Mouse (Mus musculus) gonadal fat pad, adult 2 months (tissue): ENCODE measurements around the gene Stat5b. TPM values are rescaled to one million over a fixed set of nuclear protein-coding genes. Genes with fewer than 3 reads are reported as not detected.

Experiments used
- DNase-seq: peaks from one replicate; pipeline ENCODE4 v3.0.0-alpha.2; 2012; ENCODE audit warnings: low read depth
- polyA plus RNA-seq: library from polyadenylated mRNA; depleted of rRNA; stranded (reverse); fragments of >200 nt; gene quantifications from 2 replicates; pipeline ENCODE4 v1.2.3, GENCODE M21; 2012; rRNA removed

The Stat5b gene
- polyA plus RNA-seq, 1 experiment: 28.7 TPM

DNA sequence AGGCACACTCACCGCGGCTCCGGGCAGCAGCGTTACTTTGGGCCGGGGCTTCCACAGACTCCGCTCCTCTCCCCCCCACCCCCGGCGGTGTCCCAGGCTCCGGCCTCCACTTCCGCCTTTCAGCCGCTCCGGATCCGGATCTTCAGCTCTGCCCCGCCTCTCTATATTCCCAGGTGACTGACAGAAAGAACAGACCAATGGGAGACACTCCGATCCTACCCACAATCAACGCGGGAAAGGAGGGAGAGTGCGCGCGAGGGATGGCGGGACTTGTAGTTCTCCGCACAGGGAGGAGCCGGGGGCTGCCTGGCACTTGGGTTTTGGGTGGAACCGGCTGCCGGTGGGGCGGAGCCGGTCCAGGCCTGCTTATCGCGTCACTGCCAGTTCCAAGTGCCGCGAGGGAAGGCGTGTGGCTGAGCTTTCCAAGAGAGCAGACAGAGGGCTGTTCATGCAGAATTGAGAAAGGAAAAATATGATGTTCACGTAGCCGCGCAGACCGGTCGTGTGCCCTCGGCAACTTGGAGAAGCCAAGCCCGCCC lies 112.4 kb downstream of the Stat5b start, which contains the start of gene Rab5c:
Gene Rab5c, minus strand, starts transcription at position 150 of the 539 bp plus-strand sequence.
- peak; percentile 87 for DNase-seq

DNA sequence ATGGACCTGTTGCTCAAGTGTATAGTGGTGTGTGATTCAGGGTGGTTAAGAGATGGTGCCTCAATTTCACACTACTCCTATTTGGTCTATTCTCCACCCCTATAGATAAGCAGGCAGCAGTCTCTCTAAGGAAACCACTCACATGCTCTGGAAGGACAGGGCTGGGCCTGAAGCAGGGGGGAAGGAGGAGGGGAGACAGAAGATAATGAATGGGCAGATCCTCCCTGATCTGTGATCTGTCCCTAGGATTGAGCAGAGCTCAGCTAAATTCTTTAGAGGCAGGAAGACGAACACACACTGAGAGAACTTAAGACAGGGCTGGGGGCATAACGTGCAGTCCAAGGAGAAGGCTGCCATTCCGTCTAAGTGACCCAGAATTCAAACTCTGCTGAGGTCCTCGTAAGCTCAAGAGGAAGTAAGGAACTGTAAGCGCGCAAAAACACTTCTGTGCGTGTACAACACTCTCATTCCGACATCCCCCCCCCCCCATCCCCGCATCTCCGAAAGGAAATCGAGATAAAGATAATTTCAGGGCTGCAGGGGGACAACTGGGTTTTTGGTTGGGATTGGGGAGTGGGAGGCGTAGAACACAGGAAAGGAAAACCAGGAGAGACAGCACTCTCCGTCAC lies 113.3 kb downstream of the Stat5b start:
- DNase-seq: no peak

DNA sequence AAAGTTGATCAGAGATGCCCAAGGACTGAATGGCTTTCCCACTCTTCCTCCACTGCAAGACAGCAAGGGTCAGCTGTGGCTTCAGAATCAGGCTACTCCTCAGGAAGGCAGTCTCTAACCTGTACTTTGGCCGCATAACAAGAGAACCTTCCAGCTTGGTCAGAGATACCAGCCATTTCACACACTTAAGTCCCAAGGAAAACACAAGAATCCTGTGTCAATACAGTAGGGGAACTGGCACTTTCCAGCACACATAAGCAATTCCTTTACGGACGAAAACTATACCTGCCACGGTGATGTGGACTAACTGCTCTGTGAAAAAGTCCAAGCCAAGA lies 113.8 kb downstream of the Stat5b start:
- no peak for DNase-seq

DNA sequence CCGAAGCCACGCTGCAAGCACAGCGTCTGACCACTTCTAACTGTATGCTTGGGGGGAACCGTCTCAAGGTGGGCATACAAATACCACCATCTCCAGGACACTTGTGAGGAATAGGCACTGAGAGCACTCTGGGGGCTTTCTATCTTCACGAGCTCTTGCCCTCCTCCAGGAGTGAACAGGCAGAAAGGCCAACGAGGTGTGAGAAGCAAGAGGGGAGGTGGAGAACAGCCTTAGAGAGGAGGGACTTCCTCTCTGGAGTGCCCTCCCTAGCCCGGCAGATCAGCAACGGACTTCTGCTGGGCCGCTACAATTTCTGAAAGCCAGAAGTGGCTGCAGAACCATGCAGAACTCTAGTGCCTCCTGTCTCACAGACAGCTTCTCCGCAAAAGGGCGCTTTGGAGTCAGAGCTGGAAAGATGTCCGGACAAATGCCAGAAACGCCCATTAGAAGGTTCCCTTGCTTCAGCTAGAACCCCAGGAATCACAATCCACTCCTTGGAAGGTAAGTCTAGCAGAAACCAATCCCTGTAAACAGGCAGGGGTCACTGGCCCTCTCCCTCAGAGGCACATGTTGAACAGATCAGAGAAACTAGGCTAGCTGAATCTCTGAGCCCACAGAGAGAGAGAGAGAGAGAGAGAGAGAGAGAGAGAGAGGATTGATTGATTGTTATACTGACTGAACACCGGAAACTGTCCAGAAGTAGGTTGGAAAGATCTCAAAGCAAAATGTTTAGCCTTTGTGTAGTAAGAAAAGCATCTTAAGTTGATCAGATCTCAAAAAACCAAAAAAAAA lies 114.4 kb downstream of the Stat5b start:
- DNase-seq: no peak

DNA sequence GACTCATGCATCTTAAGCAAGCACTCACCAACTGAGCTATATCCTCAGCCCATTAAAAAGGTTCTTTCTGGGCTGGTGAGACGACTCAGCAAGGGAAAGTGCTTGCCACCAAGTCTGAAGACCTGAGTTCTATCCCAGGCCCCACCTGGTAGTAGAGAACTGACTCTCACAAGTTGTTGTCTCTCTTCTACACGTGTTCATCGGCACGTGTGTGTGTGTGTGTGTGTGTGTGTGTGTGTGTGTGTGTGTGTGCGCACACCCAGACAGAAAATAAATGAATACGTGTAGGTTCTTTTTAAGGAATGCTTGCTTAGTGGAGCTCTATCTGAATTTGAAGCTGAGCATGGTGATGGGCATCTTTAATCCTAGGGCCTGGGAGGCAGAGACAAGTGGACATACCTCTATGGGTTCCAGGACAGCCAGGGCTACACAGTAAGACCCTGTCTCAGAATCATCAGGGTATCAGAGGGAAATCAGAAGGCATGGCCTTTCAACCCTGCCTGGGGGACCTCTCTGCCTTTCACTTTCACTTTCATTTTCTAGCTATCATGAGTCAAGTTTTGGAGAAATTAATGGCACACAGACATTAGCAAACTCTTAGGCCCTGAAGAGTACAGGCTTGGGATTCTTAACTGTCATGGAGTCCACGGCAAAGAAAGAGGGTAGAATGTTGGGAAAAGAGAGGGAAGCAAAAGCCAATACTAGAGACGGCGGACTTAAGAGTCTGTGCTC lies 115.2 kb downstream of the Stat5b start:
- no peak for DNase-seq

Other genes with a start within 250 kb of the Stat5b start
- 69.6 and 80.6 TPM in 2 replicates for gene Nkiras2, start 231.5 kb downstream of the Stat5b start, polyA plus RNA-seq
- gene Dnajc7, start 230.6 kb downstream of the Stat5b start, polyA plus RNA-seq: 42.1 and 62.0 TPM in 2 replicates
- 0.38 and 0.65 TPM in 2 replicates for gene Zfp385c, start 158.3 kb downstream of the Stat5b start, polyA plus RNA-seq
- gene Dhx58, start 146.5 kb downstream of the Stat5b start, polyA plus RNA-seq: 5.9 and 6.5 TPM in 2 replicates
- 28.0 and 29.0 TPM in 2 replicates for gene Kat2a, start 138.3 kb downstream of the Stat5b start, polyA plus RNA-seq
- 8.9 and 9.8 TPM in 2 replicates for gene Hspb9, start 136.9 kb downstream of the Stat5b start, polyA plus RNA-seq
- gene Rab5c, start 112.5 kb downstream of the Stat5b start, polyA plus RNA-seq: 200 and 221 TPM in 2 replicates
- 1.1 and 1.5 TPM in 2 replicates for gene Kcnh4, start 90.8 kb downstream of the Stat5b start, polyA plus RNA-seq
- gene Hcrt, start 87.8 kb downstream of the Stat5b start, polyA plus RNA-seq: not detected in 2 replicates
- gene Ghdc, start 79.8 kb downstream of the Stat5b start, polyA plus RNA-seq: 18.6 and 19.7 TPM in 2 replicates
- 44.0 and 51.7 TPM in 2 replicates for gene Stat5a, start 8.6 kb upstream of the Stat5b start, polyA plus RNA-seq
- 106 and 115 TPM in 2 replicates for gene Stat3, start 88.8 kb upstream of the Stat5b start, polyA plus RNA-seq
- 235 and 240 TPM in 2 replicates for gene Cavin1, start 120.2 kb upstream of the Stat5b start, polyA plus RNA-seq
- 114 and 137 TPM in 2 replicates for gene Atp6v0a1, start 158.7 kb upstream of the Stat5b start, polyA plus RNA-seq
- gene Naglu, start 219.3 kb upstream of the Stat5b start, polyA plus RNA-seq: 44.6 and 52.9 TPM in 2 replicates
- gene Hsd17b1, start 227.7 kb upstream of the Stat5b start, polyA plus RNA-seq: 0.43 and 0.55 TPM in 2 replicates
- gene Coasy, start 231.8 kb upstream of the Stat5b start, polyA plus RNA-seq: 62.6 and 70.1 TPM in 2 replicates
- 35.0 and 54.3 TPM in 2 replicates for gene Mlx, start 236.6 kb upstream of the Stat5b start, polyA plus RNA-seq
- 1.5 and 2.9 TPM in 2 replicates for gene Psmc3ip, start 244.7 kb upstream of the Stat5b start, polyA plus RNA-seq